Mouse (Mus musculus): ENCODE measurements around the gene Caln1. TPM values are rescaled to one million over a fixed set of nuclear protein-coding genes. Genes with fewer than 3 reads are reported as not detected.

Gene Caln1
- polyA plus RNA-seq, 1 experiment from 2014 or later: 0.11 TPM

DNA sequence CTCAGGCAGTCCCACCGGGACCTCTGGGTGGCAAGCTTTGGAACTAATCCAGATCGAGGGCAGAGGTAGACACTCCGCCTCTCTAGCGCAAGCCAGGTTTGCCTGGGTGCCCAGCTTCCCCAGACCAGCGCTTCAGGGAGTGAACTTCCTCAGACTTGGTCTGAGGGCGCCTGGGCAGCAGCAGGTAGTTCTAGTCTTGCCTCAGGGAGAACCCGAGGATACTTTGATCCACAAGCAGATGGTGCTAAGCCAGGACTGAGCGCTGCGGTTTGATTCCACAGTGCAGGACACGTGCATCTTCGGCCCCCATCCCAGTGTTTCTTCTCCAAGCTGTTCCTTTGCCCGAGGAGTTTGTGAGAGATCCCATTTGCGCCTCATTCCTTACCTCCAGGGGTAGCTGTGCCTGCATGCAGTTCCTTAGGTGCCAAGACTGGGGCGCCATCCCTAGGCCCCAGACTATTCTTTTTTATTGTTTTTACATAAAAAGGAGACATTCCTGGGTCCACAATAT is 80.8 kb downstream of the Caln1 start:
- H3K27ac ChIP-seq: no peak overlapping the region
- no peaks in the 10 kb centered on the region for H3K36me3 ChIP-seq (ENCODE audit: insufficient read depth, low read length)
- no peak overlapping the region for H3K9ac ChIP-seq (ENCODE audit: low read depth, low read length)
- H3K27me3 ChIP-seq (ENCODE audit: insufficient read depth, low read length): peaks cover 37% of the 10 kb centered on the region
- WGBS: 8% methylated on average over 14 of the region's 14 CpGs
- TF ChIP-seq CTCF (IDR thresholded peaks at IDR 0.05; ENCODE audit: low read depth): no peak
- no peak overlapping the region for H3K4me3 ChIP-seq (replicated peaks; ENCODE audit: low read depth, low read length)
- no peak for ATAC-seq (replicated peaks; ENCODE audit: low FRiP score, low read depth)
- no peaks in the 10 kb centered on the region for H3K9me3 ChIP-seq (replicated peaks; ENCODE audit: low read length)
- peaks cover 12% of the 10 kb centered on the region for H3K4me1 ChIP-seq (replicated peaks; ENCODE audit: insufficient read depth, low read length)
- DNase-seq (ENCODE audit: low spot score): no peak
- no peak overlapping the region for H3K4me2 ChIP-seq (ENCODE audit: low read length)

GRCm38 (mm10) chr5:130458076-130458475 is 88.8 kb downstream of the Caln1 start:
- ATAC-seq (replicated peaks; ENCODE audit: low FRiP score, low read depth): no peak
- no peak for TF ChIP-seq CTCF (IDR thresholded peaks at IDR 0.05; ENCODE audit: low read depth)
- Histone ChIP-seq H3K4me1 (replicated peaks; ENCODE audit: insufficient read depth, low read length) (no peaks in the 10 kb centered on the region), H3K36me3 (ENCODE audit: insufficient read depth, low read length) (no peaks in the 10 kb centered on the region), H3K27me3 (ENCODE audit: insufficient read depth, low read length) (no peaks in the 10 kb centered on the region), H3K4me2 (ENCODE audit: low read length) (no peak overlapping the region), H3K4me3 (replicated peaks; ENCODE audit: low read depth, low read length) (no peak overlapping the region), H3K9me3 (replicated peaks; ENCODE audit: low read length) (no peaks in the 10 kb centered on the region), H3K9ac (ENCODE audit: low read depth, low read length) (no peak overlapping the region), H3K27ac (no peak overlapping the region)
- no peak for DNase-seq (ENCODE audit: low spot score)
- 90% methylated on average over 7 of the region's 7 CpGs for WGBS

DNA sequence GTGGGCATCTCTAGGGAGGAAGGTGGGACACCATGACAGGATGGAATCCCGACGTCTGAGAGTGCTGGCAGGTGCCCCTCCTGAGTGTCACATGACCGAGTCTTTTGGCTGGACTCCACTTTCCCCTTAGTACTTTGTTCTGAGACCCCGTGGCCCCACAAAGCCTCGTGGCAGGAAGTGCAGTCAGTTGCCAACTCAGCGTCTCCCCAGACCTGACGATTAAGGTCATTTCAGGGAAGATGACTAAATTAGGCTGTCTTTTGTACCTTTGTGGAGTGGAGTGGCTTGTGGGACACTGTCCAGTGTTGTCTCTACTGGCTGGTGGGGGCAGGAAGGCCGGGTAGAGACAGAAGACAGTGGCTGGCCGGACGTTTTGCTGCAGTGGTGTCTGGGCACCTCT is 103.0 kb downstream of the Caln1 start:
- TF ChIP-seq CTCF (IDR thresholded peaks at IDR 0.05; ENCODE audit: low read depth): no peak
- Histone ChIP-seq H3K27me3 (ENCODE audit: insufficient read depth, low read length) (no peaks in the 10 kb centered on the region), H3K4me2 (ENCODE audit: low read length) (no peak overlapping the region), H3K4me3 (replicated peaks; ENCODE audit: low read depth, low read length) (no peak overlapping the region), H3K4me1 (replicated peaks; ENCODE audit: insufficient read depth, low read length) (no peaks in the 10 kb centered on the region), H3K9me3 (replicated peaks; ENCODE audit: low read length) (no peaks in the 10 kb centered on the region), H3K9ac (ENCODE audit: low read depth, low read length) (no peak overlapping the region), H3K36me3 (ENCODE audit: insufficient read depth, low read length) (no peaks in the 10 kb centered on the region), H3K27ac (no peak overlapping the region)
- ATAC-seq (replicated peaks; ENCODE audit: low FRiP score, low read depth): no peak
- DNase-seq (ENCODE audit: low spot score): no peak
- WGBS: 65% methylated on average over 10 of the region's 10 CpGs

DNA sequence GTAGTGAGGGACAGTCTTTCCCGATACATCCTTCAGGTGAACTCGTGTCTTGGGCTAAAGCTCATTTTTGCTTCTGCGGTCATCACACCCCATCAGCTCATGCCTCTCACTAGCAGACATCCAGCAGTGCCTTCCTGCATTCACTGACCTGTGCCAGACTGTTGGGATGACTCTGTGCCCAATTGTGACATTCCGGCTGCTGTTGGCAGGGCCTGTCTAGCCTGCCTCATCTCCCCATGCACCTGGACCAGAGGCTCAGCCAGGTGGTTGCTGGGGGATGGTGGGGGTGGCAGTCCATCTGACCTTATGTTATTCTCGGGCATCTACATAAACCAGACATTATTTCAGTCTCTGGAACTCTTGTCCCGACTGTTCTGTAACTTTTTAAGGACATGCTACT is 105.6 kb downstream of the Caln1 start:
- no peaks in the 10 kb centered on the region for H3K9me3 ChIP-seq (replicated peaks; ENCODE audit: low read length)
- WGBS: 77% methylated on average over 6 of the region's 6 CpGs

GRCm38 (mm10) chr5:130476741-130477140 is 107.5 kb downstream of the Caln1 start:
- TF ChIP-seq CTCF (IDR thresholded peaks at IDR 0.05; ENCODE audit: low read depth): peak; percentile 7; the same call in 1 of the 2 replicates
- H3K4me3 ChIP-seq (replicated peaks; ENCODE audit: low read depth, low read length): no peak overlapping the region
- no peaks in the 10 kb centered on the region for H3K9me3 ChIP-seq (replicated peaks; ENCODE audit: low read length)
- H3K4me1 ChIP-seq (replicated peaks; ENCODE audit: insufficient read depth, low read length): no peaks in the 10 kb centered on the region
- H3K9ac ChIP-seq (ENCODE audit: low read depth, low read length): no peak overlapping the region
- no peak overlapping the region for H3K27ac ChIP-seq
- WGBS: 65% methylated on average over 12 of the region's 12 CpGs
- H3K36me3 ChIP-seq (ENCODE audit: insufficient read depth, low read length): no peaks in the 10 kb centered on the region
- no peaks in the 10 kb centered on the region for H3K27me3 ChIP-seq (ENCODE audit: insufficient read depth, low read length)
- no peak for DNase-seq (ENCODE audit: low spot score)
- ATAC-seq (replicated peaks; ENCODE audit: low FRiP score, low read depth): no peak
- H3K4me2 ChIP-seq (ENCODE audit: low read length): no peak overlapping the region

More for the DNA sequence above, 105.6 kb downstream of the Caln1 start:
- Histone ChIP-seq H3K9ac (ENCODE audit: low read depth, low read length) (no peak overlapping the region), H3K4me3 (replicated peaks; ENCODE audit: low read depth, low read length) (no peak overlapping the region), H3K27me3 (ENCODE audit: insufficient read depth, low read length) (no peaks in the 10 kb centered on the region), H3K4me2 (ENCODE audit: low read length) (no peak overlapping the region), H3K36me3 (ENCODE audit: insufficient read depth, low read length) (no peaks in the 10 kb centered on the region), H3K27ac (no peak overlapping the region), H3K4me1 (replicated peaks; ENCODE audit: insufficient read depth, low read length) (no peaks in the 10 kb centered on the region)
- no peak for ATAC-seq (replicated peaks; ENCODE audit: low FRiP score, low read depth)
- no peak for TF ChIP-seq CTCF (IDR thresholded peaks at IDR 0.05; ENCODE audit: low read depth)
- no peak for DNase-seq (ENCODE audit: low spot score)

- Histone ChIP-seq H3K4me3 (replicated peaks; ENCODE audit: low read depth, low read length) (no peak overlapping the region), H3K27ac (no peak overlapping the region), H3K27me3 (ENCODE audit: insufficient read depth, low read length) (no peaks in the 10 kb centered on the region), H3K9me3 (replicated peaks; ENCODE audit: low read length) (no peaks in the 10 kb centered on the region), H3K9ac (ENCODE audit: low read depth, low read length) (no peak overlapping the region), H3K4me1 (replicated peaks; ENCODE audit: insufficient read depth, low read length) (no peaks in the 10 kb centered on the region), H3K4me2 (ENCODE audit: low read length) (no peak overlapping the region), H3K36me3 (ENCODE audit: insufficient read depth, low read length) (no peaks in the 10 kb centered on the region)
- no peak for ATAC-seq (replicated peaks; ENCODE audit: low FRiP score, low read depth)
- TF ChIP-seq CTCF (IDR thresholded peaks at IDR 0.05; ENCODE audit: low read depth): no peak
- DNase-seq (ENCODE audit: low spot score): no peak
- 8% methylated on average over 1 of the region's 1 CpGs for WGBS
Observed at GRCm38 (mm10) chr5:130480290-130480689, 111.0 kb downstream of the Caln1 start.

GRCm38 (mm10) chr5:130491471-130491870 is 122.2 kb downstream of the Caln1 start:
- WGBS: 88% methylated on average over 5 of the region's 5 CpGs
- H3K9me3 ChIP-seq (replicated peaks; ENCODE audit: low read length): no peaks in the 10 kb centered on the region
- H3K4me3 ChIP-seq (replicated peaks; ENCODE audit: low read depth, low read length): no peak overlapping the region
- H3K9ac ChIP-seq (ENCODE audit: low read depth, low read length): no peak overlapping the region
- H3K4me2 ChIP-seq (ENCODE audit: low read length): no peak overlapping the region
- ATAC-seq (replicated peaks; ENCODE audit: low FRiP score, low read depth) (no peak), DNase-seq (ENCODE audit: low spot score) (no peak)
- no peak overlapping the region for H3K27ac ChIP-seq
- no peak for TF ChIP-seq CTCF (IDR thresholded peaks at IDR 0.05; ENCODE audit: low read depth)
- H3K36me3 ChIP-seq (ENCODE audit: insufficient read depth, low read length): no peaks in the 10 kb centered on the region
- no peaks in the 10 kb centered on the region for H3K27me3 ChIP-seq (ENCODE audit: insufficient read depth, low read length)
- H3K4me1 ChIP-seq (replicated peaks; ENCODE audit: insufficient read depth, low read length): no peaks in the 10 kb centered on the region
